Mouse (Mus musculus): Measurements from ENCODE around the gene Fam118b.

The Fam118b gene

DNA sequence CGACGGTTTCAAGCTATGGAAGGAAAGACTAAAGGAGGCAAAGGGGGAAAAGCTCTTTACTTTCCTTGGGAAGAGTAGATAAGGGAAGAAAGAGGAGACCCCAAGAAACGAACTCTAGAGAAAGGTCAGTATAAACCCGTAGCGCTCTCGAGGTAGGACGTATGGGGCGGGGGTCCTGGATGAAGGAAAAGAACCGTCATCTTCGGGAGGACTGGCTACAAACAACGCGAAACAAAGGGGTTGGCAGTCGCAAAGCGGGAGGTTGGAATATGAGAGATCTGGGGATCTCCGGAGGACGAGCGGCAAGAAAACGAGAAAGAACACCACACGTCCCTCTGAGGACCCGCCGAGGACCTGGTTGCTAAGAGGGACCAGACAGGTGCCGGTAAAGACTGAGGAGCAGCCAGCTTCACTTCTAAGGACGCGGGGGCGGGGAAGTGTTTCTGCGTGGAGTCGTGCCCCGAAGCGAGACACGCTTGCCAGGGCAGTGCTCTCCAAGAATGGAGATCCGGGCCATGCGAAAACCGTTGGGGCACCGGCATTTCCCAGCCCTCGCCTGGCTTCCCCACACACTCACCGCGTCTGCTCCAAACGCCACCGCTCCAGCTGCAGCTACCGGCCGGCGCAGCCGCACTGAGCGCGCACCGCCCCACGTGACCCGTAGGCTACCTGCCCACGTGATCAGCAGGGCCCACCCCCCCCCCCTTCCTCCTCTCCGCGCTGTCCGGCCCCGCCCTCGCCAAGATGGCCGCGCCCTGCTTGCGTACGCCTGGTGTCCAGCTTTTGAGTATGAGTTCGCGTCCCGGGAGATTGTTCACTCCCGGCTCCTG lies at the start of gene Fam118b, which contains the start of gene Rpusd4:
Gene Fam118b (minus strand): TSS at position 660 of the 830 bp plus-strand sequence.
Gene Rpusd4 (plus strand): TSS at position 720 of the 830 bp plus-strand sequence.
- peak; percentile 64 for DNase-seq (ENCODE audit: low spot score)

DNA sequence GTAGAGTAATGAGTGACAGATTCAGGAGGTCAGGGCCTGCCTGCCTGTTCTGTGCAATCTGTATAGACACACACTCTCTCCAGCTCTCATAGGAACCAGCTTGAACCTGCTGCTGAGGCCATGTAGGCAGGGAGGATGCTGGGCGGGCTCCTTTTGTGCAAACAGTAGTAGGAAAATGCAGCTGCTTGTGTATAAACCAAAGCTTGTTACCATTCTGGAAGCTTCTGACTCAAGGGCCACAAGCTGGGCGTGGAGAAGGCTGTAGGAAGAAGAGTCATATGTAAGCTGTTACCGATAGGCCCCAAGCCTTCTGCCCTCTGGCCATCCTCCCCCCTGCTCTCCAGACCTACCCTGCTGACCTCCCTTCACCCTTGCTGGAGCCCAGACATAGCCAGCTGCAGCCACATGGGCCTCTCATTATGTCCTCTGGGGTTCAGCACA lies 49.2 kb upstream of the Fam118b start:
- no peak for DNase-seq (ENCODE audit: low spot score)

DNA sequence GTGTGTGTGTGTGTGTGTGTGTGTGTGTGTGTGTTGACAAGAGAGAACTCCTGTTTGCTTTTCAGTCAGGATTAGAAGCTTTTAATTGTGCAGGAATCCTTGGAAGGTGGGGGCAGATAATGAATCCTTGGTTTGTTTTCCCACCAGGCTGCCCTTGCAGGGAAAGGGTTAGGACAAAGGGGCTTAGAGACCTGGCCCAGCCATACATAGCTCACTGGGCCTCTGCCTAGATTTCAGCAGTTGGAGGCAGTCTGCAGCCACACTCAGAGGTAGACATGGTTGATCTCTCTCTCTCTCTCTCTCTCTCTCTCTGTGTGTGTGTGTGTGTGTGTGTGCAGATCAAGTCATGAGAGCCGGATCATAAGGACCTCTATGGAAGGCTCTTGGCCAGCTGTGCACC lies 46.6 kb upstream of the Fam118b start:
- no peak for DNase-seq (ENCODE audit: low spot score)

DNA sequence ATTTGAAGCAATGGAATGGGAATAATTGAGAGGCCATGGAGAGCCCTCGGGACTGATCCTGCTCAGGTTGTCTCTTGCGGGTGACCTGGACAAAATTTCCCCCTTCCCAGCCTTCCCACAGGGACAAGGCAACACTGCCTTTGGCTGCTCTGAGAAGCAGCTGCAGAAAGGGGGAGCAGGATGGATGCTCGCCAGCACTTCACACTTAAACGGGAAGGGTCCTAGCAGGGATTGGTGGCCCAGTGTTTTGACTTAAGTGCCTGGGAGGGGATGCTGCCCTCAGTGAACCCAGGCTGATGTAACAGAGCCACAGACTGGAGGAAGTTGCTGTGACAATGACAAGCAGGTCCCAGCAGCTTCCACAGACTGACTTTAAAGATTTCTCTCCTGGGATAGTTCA lies 46.0 kb upstream of the Fam118b start:
- DNase-seq (ENCODE audit: low spot score) = no peak

DNA sequence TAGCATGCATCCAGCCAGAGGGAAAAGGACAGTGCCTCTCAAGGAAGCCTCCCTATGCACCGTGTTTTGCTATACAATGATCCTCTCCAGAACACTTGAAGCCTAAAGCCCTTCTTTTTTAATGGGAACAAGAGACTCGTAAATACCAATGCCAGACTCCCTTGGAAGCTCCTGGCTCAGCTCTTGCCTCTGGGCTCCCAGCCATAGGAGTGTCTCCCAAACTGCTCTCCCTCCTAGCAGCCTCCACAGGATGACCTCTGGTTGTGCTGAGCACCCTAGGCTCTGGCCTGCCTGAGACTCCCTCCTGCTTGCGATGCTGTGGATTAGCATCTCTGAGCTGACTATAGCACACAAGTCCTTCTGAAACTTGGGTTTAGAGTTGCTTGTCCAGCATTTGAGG lies 44.9 kb upstream of the Fam118b start:
- peak; percentile 41 for DNase-seq (ENCODE audit: low spot score)

DNA sequence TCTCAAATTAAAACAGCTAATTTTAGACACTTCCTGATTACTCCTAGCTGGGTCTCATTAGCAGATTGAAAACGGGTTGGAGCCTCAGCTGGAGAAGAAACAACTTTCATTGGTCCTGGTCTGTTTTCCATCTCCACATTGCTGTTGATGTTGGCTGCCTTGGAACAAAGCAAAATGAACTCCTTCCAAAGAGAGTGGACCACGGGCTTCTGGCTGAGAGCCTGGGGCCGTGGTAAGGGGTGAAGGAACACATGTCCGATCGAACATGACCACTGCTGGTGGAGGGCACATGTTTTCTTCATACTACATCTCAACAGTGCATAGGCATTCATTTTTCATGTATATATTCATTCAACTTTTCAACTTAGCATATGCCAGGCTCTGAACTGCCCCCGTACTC lies 42.8 kb upstream of the Fam118b start:
- DNase-seq (ENCODE audit: low spot score) = no peak

DNA sequence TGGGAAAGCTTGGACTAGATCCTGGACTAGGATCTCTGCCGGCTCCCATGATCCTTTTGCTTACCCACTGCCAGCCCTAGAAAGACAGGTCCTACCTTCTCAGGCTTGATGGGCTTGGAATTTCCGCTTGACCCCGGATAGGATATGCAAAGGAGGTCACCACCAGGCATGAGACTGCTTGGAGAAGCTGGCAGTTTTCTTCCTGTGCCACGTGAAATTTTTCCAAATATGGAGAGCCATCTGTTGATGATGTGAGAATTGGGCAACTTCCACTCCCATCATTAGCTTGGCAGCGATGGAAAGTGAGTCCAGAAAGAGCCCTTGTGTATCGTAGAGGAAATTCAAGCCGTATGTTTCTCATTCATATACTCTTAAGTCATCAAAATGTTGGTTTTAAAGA lies 39.9 kb upstream of the Fam118b start:
- DNase-seq (ENCODE audit: low spot score) = no peak

DNA sequence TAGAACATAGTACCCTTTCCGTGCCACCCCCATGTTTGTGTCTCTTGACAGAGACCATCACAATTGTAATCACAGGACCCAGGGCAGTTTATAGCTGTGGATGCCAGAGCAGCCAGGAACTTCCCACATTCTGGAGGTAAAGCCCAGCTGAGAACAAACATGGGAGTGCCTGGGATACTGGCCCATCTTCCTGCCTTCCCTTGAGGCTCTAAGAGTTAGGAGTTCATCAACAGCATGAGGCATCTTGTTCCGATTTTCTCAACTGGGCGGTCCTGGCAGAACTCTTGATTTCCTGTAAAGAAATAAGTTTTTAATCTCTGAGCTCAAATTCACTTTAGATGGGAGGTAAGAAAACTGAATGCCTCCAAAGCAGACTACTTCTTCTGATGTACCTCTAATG lies 34.6 kb upstream of the Fam118b start:
- DNase-seq (ENCODE audit: low spot score) = no peak

DNA sequence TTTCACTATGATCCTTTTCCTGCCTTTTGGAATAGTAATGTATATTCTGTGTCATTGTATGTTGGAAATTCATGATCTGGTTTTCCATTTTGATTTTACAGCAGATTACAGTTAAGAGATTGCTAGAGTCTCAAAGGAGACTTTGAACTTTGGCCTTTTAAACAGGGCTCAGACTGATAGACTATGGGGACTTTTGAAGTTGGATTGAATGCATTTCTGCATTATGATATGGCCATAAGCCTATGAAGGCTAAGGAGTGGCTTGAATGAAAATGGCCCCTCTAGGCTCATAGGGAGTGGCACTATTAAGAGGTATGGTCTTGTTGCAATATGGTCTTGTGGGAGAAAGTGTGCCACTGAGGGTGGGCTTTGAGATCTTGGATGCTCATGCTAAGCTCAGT lies 30.2 kb upstream of the Fam118b start:
- no peak for DNase-seq (ENCODE audit: low spot score)

DNA sequence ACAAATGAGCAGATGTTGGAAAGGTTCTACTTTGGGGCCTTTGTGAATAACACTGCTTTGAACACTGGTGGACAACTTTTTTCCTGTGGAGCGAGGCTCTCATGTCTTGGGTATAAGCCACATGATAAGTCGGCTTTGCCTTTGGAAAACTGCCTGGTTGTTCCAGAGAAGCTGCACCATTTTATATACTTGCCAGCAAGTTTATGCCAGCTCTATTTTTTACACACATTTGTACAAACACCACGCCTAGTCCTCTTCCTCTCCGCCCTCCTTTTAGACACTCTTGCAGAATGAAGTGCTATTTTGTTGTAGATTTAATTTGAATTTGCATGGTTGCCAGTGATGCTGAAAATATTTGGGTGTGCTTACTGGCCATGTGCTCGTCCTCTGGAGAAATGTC lies 25.9 kb upstream of the Fam118b start:
- no peak for DNase-seq (ENCODE audit: low spot score)

DNA sequence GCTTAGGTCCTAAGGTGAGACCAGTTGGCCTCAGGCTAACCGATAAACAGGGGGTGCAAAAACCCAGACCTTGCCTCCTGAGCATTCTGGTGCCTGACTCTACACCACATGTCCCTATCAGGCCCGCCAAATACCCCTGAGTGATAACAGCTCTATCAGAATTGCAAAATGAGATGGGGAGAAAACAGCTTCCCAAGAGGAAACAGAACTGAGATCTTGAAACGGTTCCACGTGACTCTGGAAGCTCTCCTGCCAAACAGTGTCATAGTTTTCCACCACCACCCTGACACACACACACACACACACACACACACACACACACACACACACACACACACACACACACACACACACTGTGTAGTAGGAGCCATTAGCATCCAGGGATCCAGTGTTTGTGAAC lies 23.3 kb upstream of the Fam118b start:
- DNase-seq (ENCODE audit: low spot score) = no peak

DNA sequence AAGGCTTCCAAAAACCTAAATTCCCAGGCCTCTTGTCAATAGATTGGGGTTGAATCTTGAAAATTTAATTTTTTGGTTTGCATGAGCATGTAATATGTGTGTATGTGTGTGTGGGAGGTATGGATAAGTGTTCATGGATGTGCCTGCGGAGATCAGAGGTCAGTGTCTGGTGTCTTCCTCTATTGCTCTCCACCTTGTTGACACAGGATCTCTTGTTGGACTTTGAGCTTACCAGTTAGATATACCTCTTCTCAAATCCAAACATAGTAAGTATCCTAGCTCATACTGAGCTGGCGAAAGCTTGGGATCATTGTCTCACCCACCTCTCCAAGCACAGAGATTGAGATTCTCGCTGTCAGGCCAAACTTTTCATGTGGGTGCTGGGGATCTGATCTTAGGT lies 22.8 kb upstream of the Fam118b start:
- no peak for DNase-seq (ENCODE audit: low spot score)

DNA sequence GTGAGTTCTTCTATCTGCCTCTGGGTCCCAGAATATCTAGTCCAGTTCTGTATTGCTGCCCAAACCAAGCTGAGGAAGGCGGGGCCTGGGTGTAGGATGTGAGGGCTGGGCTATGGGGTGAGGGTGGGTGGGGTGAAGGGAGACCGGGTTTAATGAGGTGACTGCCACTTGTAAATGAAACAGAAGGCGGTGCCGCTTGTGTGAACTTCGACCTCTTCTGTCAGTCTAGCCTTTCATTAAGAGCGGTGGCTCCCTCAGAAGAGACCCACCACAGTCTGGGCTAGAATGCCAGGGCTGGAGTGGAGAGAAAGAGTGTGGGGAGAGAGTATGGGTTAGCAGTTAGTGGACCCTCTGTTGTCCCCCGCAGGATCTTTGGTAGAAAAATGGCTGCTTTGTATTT lies 22.4 kb upstream of the Fam118b start:
- DNase-seq (ENCODE audit: low spot score) = no peak

DNA sequence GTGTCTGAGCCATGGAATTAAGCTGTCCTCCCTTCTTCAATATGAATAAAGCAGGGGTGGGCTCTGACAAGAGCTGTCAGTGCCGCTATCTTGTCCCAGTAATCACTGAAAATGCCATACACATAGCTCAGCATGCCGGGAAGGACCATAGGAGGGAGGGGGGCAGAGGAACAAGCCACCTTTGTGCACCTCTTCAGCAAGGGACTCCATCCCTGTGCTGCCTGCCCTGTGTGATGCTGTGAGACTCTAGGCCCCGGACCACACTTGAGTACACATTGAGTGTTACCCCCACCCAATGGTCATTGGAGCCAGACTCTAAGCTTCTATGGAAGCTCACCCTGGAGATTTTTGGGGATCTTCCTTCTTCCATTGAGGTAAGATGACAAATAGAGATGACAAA lies 18.7 kb upstream of the Fam118b start:
- no peak for DNase-seq (ENCODE audit: low spot score)

DNA sequence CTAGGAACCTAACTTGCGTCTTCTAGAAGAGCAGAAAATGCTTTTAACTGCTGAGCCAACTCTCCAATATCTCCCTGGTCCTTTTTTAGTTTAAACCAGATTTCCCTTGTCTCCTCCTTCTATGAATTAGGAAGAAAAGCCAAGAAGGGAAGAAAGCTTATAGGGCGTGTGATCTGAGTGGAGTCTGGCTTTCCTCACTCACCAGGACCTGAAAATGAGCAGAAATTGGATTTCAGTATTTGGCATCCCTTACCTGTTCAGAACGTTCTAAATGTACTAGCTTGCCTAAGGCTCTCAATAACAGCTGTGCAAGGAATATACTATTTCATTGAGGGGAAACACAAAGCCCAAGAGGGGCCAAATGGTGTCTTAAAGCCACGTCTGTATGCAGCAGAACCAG lies 16.7 kb upstream of the Fam118b start:
- no peak for DNase-seq (ENCODE audit: low spot score)

DNA sequence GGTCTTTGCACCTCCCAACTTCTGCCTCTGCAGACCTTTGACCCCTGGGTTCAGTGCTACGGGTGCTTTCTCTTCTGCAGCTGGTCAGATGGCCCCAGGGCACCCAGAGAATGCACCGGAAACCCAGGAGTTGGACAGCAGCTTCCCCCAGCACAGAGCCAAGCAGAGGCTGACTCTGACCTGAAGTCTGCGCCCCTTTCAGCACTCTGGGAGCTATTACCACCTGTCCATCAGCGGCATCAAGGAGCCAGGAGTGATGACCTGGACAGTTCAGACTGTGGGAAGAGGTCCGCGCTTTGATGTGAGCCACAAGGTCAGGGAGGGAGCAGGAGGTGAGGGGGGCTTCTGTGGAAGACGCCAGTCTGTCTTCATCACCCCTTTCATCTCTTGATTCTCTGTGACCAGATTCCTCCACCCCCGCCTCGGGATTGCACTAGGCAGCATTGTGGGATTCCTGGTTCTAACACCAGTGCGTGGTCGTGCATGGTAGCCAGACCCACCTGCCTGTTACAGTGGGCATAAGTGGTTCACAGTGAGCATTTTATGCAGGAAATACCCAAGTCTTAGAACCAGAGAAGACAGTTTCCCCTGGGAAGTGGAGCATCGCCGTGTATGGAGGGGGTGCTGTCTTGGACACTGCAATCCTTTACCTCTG lies 15.9 kb upstream of the Fam118b start:
- no peak for DNase-seq (ENCODE audit: low spot score)

DNA sequence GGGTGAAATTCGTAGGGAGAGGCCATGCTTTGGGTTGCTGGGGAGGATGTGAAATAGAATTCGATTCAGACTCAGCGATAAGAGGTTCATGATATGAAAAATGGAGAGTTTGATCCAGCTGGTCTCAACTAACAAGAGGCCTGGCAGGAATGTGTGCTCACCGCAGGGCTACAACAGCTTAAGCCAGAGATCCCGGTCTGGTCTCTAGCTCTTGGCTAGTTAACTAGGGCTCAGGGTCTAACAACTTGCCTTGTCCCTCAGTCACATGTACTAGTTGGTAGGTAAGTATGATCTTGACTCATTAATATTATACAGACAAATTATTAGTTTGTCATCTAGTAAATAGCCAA lies 15.2 kb upstream of the Fam118b start:
- no peak for DNase-seq (ENCODE audit: low spot score)

DNA sequence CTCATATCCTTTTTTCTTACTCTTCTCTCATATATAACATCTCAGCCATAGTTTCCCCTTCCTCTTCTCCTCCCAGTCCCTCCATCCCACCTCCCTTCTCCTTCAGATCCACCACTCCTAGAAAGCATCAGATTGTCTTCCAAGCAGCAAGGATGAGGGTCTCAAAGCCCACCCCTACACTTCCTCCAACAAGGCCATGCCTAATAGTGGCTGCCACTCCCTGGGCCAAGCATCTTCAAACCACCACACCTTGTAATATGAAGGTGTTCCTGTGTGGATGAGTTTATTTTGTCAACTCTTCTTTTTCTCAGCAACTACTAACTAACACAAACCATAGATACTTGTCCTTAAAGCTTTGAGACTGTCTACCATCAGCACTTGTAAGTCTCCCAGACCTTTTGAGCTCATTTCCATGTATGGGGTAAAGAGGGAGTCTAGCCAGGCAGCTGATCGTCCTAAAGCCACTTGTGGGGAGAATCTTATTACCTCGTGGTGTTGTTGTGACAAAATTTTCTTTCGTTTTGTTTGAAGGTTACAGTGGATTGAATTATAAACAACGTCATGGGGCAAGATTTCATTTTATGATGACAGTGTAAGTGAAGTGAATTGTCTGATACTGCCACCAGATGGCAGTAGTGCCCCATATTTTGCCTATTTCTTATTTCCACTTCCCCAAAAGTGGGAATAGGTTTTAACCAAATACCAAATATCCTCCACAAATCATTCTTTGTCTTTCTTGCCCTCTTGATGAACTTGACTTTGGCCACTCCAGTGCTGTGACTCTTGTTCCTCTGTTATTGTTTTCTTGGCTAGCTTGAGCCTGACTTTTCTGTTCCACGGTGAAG lies 14.6 kb upstream of the Fam118b start:
- no peak for DNase-seq (ENCODE audit: low spot score)

DNA sequence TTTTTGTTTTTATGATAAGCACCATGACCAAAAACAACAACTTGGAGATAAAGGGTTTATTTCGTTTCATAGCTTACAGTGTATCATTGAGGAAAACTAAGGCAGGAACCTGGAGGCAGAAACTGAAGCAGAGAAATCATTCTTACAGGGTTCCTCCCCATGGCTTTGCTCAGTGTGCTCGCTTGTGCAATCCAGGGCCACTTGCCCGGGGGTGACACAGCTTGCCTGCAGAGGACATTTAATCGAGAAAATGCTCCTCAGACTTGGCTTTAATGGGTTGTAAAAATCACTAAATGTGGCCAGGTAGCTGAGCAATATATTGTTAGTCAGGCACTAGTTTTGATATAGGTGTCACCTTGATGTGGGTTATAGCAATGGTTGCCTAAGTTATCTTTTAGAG lies 10.8 kb upstream of the Fam118b start:
- DNase-seq (ENCODE audit: low spot score) = no peak

DNA sequence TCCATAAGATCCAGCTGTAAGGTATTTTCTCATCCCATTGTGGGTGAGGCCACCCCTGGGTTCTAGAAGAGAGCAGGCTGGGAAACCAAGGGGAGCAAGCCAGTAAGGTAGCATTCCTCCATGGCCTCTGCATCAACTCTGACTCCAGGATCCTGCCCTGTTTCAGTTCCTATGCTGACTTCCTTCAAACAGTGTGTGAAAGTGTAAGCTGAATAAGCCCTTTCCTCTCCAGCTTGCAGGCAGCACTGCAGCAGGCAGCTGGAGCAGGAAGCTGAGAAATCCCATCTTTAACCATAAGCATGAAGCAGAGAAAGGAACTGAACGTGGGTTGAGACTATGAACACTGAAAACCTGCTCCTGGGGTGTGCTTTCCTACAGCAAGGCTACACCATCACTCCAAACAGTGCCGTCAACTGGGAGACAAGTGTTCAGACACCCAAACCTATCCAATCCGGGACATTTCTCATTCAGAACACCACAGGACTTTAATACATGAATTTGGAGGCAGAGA lies 10.3 kb upstream of the Fam118b start:
- DNase-seq (ENCODE audit: low spot score) = no peak

DNA sequence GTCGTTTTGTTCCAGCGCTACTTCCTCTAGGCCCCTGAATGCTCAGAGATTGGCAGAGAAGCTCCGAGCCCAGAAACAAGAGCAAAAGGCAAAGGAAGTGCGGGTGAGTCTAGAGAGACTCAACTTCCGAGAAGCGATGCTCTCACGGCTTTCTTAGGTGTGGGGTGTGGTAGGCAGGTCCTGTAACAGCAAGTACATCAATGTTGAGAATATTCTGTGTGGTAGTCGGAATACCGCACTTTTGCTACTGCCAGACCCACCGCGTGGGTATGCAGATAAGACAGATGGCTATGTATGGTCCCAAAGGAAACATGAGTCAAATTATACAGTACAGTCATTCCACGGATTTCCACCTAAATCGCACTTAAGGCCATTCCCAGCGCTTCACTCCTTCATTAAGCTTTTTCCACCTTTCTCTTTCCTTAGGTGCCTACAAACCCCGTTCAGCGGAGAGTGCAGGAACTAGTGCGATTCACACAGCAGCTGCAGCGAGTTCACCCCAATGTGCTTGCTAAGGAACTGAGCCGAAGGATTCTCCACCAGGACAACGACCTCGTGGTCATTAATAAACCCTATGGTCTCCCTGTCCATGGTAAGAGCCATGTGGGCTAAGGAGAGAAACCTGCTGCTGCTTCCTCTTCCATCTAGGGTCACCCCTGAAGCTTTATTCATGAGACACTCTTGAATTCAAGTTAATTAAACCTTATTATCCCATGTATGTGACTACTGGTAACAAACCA lies 541 bp upstream of the Fam118b start:
- no peak for DNase-seq (ENCODE audit: low spot score)

DNA sequence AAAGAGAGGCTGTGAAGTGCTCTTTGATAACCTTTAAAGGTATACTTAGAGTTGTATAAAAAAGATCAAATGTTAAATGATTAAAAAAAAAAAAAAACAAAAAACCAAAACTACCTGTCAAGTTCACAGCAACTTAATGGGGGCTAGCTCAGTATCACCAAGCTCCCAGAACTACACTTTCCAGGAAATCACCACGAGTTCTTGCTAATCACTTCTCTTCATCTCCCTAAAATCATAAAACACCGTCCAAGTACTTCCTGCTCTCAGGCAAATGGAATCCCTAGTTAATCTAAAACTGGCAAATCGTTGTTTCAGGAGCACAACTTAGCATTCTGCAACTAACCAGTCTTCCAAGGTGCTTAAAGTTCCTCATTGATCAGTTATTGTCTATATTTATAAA lies 3.1 kb downstream of the Fam118b start:
- no peak for DNase-seq (ENCODE audit: low spot score)

Measured in urinary bladder, postnatal 10 days (tissue).